Mouse (Mus musculus): ENCODE results near the gene Taf6l.

Gene Taf6l

DNA sequence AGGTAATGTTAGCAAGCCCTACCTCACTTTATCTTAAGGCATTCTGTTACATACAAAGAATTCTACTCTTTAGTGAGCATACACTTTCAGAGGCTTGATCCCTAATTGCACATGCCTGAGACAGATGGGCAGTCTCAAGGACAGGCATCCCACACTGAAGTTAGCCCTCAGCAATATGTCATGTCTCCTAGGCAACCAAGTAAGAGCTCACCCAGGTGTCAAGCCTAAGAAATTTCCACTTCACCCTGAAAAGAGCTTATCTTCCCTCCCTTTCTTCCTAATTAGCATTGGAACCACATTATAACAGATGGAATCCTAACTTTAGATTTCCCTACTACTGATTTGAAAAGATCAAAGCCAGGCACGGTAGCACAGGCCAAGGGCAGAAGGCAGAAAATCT is 3.0 kb upstream of the Taf6l start:
- DNase-seq = no peak

DNA sequence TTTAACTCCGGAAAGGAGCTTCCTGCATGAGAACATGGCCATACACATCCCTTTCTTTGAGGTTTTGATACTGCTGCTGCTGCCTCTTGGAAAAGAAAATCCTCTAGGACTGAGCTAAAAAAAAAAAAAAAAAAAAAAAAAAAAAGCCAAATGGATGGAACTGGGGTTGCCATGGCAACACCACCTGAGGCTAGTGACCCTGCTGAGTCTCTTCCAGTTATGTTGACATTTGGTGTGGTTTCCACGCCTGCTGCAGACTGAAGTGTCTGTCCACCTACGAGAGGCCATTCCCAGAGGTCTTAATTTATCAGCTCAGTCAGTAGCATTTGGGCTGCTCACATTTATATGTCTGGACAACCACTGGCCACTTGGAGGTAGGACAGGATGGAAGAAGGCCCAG is 2.3 kb upstream of the Taf6l start:
- no peak for DNase-seq

GRCm38 (mm10) chr19:8774951-8775421 is 11.2 kb downstream of the Taf6l start:
- no peak for DNase-seq

GRCm38 (mm10) chr19:8774086-8774835 is 12.0 kb downstream of the Taf6l start, which contains the start of gene Tmem179b:
Gene Tmem179b (minus strand): TSS chr19:8774467.
- DNase-seq = peak; percentile 95

GRCm38 (mm10) chr19:8773409-8773808 is 12.8 kb downstream of the Taf6l start:
- no peak for DNase-seq

GRCm38 (mm10) chr19:8772996-8773395 is 13.2 kb downstream of the Taf6l start:
- DNase-seq = no peak

DNA sequence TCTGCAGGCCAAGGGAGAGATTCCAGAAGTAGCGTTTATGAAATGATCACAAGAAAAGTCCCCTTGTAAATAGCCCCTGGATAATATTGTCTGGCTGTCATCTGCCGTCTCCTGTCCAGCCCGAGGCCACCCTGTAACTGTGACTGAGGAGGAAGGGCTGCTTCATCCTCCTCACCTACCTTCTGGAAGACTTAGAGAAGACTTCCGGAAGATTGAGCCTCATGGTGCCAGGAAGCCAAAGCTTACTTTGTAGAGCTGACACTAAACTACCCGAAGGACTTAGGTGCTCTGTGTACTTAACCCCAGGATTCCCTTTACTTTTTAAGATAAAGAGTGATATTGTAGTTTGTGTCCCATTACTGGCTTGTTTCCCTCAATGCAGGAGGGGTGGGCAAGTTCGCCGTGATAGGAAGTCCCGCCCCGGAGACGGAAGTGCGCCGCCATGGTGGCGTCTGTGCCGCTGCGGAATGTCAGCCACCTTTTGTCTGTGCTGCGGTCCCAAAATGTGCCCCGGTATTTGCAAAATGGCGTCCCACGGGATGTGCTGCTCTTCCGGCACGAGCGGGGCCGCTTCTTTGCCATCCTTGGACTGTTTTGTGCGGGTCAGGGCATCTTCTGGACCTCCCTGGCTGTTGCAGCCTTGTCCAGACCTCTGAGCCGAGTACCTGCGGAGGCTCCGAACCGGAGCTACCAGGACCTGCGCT is 15.5 kb downstream of the Taf6l start, which contains the start of gene Tmem223:
Tmem223 (plus strand) TSS at position 430 of the 704 bp plus-strand sequence.
- peak; percentile 79 to 83 for DNase-seq

GRCm38 (mm10) chr19:8765562-8765961 is 20.7 kb downstream of the Taf6l start:
- DNase-seq = no peak

DNA sequence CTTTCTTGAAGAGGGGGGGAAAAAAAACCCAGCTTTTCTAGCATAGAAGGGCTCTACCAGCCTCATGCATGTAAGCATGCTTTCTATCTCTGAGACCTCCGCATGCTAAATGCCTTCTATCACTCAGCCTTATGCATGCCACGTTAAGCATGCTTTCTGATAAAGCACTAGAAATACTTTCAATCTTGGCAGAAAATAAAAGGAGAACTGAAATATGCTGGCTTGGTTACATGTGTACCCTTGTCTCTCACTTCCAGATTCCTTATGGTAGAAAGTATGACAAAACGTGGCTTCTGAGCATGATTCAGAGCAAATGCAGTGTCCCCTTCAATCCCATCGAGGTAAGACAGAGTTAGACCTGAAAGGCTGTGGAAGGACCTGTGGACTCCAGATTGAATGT is 22.9 kb downstream of the Taf6l start:
- no peak for DNase-seq

GRCm38 (mm10) chr19:8760757-8761156 is 25.5 kb downstream of the Taf6l start:
- DNase-seq = no peak

DNA sequence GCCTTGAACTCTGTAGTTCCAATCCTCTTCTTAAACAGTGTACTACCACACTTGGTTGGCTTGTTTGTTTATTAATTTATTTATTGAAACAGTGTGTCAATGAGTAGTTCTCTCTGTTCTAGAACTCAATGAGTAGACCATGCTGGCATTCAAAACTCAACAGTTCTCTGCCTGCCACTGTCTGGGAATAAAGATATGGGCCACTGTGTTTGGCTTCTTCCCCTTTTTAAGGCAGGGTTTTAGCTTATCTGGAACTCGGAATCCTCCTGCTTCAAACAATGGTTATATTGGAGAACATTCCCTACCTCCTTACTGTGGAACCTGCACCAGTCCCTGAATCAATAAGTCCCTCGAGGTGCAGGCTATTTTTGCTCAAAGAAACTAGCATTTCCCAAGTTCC is 27.3 kb downstream of the Taf6l start:
- no peak for DNase-seq

GRCm38 (mm10) chr19:8757471-8757998 is 28.7 kb downstream of the Taf6l start:
- DNase-seq = no peak

GRCm38 (mm10) chr19:8756635-8757387 is 29.4 kb downstream of the Taf6l start, which contains the start of gene Nxf1:
Gene Nxf1 (plus strand): TSS chr19:8757073.
- peak; percentile 89 to 92 for DNase-seq

DNA sequence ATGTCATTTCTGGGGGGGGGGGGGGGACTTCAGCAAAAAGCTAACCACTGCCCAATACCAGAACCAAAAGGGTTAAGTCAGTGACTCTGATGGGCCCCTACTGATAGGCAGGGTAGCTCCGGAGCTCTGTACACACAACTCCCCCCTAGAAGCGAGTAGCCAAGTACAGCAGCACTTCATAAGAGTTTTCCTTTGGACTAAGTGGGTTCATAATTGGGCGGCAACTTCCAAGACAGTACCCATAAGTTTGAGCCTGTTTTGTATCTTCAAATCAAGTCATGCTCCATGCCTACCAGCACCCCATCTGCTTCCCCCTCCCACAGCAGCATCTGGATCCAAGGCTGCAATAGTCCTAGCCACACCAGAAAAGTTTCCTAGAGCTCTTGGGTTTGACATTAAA is 30.6 kb downstream of the Taf6l start:
- no peak for DNase-seq

- no peak for DNase-seq
These were observed 38.8 kb downstream of the Taf6l start for GRCm38 (mm10) chr19:8747368-8747767.

GRCm38 (mm10) chr19:8745382-8745781 is 40.8 kb downstream of the Taf6l start:
- DNase-seq = no peak

- DNase-seq = no peak
These were observed 44.0 kb downstream of the Taf6l start for GRCm38 (mm10) chr19:8742176-8742575.

GRCm38 (mm10) chr19:8741243-8741869 is 44.9 kb downstream of the Taf6l start, which contains the start of gene Stx5a:
Gene Stx5a (plus strand): TSS chr19:8741413.
- DNase-seq = peak; percentile 97 to 98

- DNase-seq = no peak
These were observed 45.6 kb downstream of the Taf6l start, which contains the start of gene 1700092M07Rik for GRCm38 (mm10) chr19:8740603-8741002. Gene 1700092M07Rik (plus strand): TSS chr19:8740718.

- no peak for DNase-seq
These were observed 46.6 kb downstream of the Taf6l start for GRCm38 (mm10) chr19:8739646-8740045.

DNA sequence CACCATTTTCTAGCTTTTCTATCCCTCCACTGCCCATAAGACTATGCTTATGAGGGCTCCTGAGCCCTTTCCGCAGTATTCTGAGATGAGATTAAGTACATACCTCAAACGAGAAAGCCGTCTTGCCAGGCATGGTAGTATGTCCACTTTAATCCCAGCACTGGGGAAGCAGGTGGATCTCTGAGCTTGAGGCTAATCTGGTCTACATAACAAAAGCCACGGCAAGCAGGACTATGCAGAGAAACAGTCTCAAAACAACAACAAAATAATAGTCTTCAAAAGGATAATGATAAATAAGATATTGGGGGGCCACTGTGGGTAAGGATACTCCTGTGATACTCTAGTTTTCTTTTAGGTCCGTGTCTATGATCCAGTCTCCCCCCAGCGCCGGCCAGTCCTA is 47.3 kb downstream of the Taf6l start:
- DNase-seq = no peak

GRCm38 (mm10) chr19:8736160-8736467 is 50.1 kb downstream of the Taf6l start:
- no peak for DNase-seq
